Mouse (Mus musculus) erythroblast, embryonic 14.5 days (primary cell): ENCODE results near the gene Tmem42. TPM values are rescaled to one million over a fixed set of nuclear protein-coding genes. Genes with fewer than 3 reads are reported as not detected.

ENCODE experiments used
- H3K27me3 ChIP-seq: 2 replicates; pipeline ENCODE4 v1.6.1; 2012; ENCODE audit warnings: inconsistent platforms; ENCODE audit not compliant: control insufficient read depth
- H3K36me3 ChIP-seq: 2 replicates; pipeline ENCODE4 v1.6.1; 2012; ENCODE audit warnings: mild to moderate bottlenecking, inconsistent platforms; ENCODE audit not compliant: control insufficient read depth
- H3K4me1 ChIP-seq: 2 replicates; pipeline ENCODE4 v1.6.1; 2012; ENCODE audit warnings: inconsistent platforms; ENCODE audit not compliant: control insufficient read depth
- H3K4me3 ChIP-seq: replicated peaks from 2 replicates; pipeline ENCODE3; 2012; ENCODE audit warnings: moderate library complexity, mild to moderate bottlenecking, inconsistent platforms
- H3K9me3 ChIP-seq: 2 replicates; pipeline ENCODE4 v1.6.1; 2012; ENCODE audit warnings: low read length, inconsistent platforms, mixed read lengths; ENCODE audit not compliant: control insufficient read depth
- GATA1 ChIP-seq: IDR thresholded peaks from 2 replicates; pipeline ENCODE4 v1.6.1; 2012; ENCODE audit warnings: low read length, inconsistent platforms, mixed read lengths
- TAL1 ChIP-seq: IDR thresholded peaks from 3 replicates; pipeline ENCODE4 v1.6.1; 2012; ENCODE audit warnings: low read length, inconsistent platforms, mixed read lengths
- polyA plus RNA-seq: library from polyadenylated mRNA; stranded (reverse); fragments of >175 nt; gene quantifications from 2 replicates; pipeline ENCODE4 v1.2.3, GENCODE M21; 2012

Tmem42 gene
- polyA plus RNA-seq, 1 experiment: 0.04 TPM

DNA sequence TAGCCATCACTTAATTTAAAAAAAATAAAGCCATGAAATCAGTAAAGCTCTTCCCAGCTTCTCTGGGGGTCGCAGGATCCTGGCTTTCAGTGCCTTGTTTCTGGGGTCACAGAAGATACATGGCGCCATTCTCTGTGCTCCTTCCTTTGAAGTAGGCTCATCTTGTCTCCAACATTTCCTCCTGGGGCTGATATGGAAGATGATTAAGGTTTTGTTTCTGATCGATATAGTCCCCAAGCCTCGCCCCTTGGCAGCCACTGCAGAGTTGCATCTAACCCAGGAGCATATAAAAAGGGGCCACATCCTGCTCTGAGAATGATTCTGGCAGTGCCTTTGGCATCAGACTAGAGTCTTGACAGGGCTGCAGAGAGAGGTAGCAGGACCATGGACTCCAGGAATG is 13.3 kb downstream of the Tmem42 start, which contains the start of gene Tgm4:
TSS of gene Tgm4 (plus strand) at position 301 of the 400 bp plus-strand sequence.
- no peaks in the 10 kb centered on the region for H3K36me3 ChIP-seq
- TF ChIP-seq TAL1 (no peak), GATA1 (no peak)
- H3K27me3 ChIP-seq: no peaks in the 10 kb centered on the region; the same call in 1 of the 2 replicates
- H3K9me3 ChIP-seq: no peaks in the 10 kb centered on the region
- no peaks in the 10 kb centered on the region for H3K4me1 ChIP-seq
- no peak within 1 kb of the TSS for H3K4me3 ChIP-seq

- Histone ChIP-seq H3K27me3 (no peaks in the 10 kb centered on the region), H3K4me1 (no peaks in the 10 kb centered on the region), H3K9me3 (no peaks in the 10 kb centered on the region; the same call in 1 of the 2 replicates), H3K36me3 (no peaks in the 10 kb centered on the region), H3K4me3 (no peak overlapping the region)
- no peak for TF ChIP-seq TAL1
- no peak for TF ChIP-seq GATA1
Measured at GRCm38 (mm10) chr9:123047665-123048064, 26.5 kb downstream of the Tmem42 start.

DNA sequence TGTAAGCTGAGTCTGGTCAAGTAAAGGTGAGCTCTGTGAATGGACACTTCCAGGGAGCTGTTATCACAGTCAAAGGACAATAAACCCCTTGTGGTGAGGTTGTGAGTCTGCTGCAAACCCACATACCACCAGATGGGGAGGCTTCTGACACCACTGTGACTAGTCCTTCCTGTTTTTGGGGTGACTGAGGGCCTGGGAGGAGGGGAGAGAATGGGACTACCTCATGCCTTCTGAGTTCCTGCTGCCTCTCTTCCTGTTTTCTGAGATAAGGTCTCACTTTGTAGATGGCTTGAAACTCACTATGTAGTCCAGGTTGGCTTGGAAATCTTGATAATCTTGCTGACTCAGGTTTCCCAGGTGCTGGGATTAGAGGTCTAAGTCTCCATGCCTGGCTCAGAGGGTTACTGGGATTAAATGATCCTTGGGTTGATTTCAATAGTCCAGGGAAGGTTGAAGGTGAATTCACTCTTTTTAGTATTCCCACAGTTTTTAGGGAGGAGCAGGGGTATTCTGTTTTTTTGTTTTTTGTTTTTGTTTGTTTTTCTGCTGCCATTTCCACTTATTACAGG is 37.7 kb downstream of the Tmem42 start:
- H3K36me3 ChIP-seq: no peaks in the 10 kb centered on the region
- TF ChIP-seq GATA1 (no peak), TAL1 (no peak)
- H3K9me3 ChIP-seq: no peaks in the 10 kb centered on the region
- no peaks in the 10 kb centered on the region for H3K27me3 ChIP-seq
- no peaks in the 10 kb centered on the region for H3K4me1 ChIP-seq
- no peak overlapping the region for H3K4me3 ChIP-seq

DNA sequence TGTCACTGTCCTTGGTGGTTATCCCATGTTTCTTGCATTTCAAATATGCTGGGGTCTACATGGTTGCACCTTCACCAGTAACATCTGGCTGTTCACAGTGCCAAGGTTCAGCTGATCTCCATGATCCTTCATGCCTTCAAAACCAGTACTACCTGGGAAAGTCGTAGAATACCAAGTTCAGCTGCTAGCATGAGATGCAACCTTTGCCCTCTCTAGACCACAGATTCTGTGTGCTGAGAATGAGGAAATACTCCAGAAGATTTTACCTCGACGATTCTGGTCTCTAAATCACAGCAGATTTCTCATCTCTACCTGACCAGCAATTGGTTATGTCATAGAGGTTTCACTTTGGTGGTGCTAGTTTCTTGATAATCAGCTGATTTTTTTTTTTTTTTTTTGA is 39.0 kb downstream of the Tmem42 start:
- no peaks in the 10 kb centered on the region for H3K27me3 ChIP-seq
- H3K4me1 ChIP-seq: no peaks in the 10 kb centered on the region
- no peaks in the 10 kb centered on the region for H3K9me3 ChIP-seq
- H3K36me3 ChIP-seq: no peaks in the 10 kb centered on the region
- no peak overlapping the region for H3K4me3 ChIP-seq
- TF ChIP-seq GATA1: no peak
- TF ChIP-seq TAL1: no peak

Other genes with a start within 250 kb of the Tmem42 start
- gene Tcaim, start 215.8 kb upstream of the Tmem42 start, polyA plus RNA-seq: not detected in 2 replicates
- not detected in 2 replicates for gene Gm35549, start 177.3 kb upstream of the Tmem42 start, polyA plus RNA-seq
- gene Zfp445, start 155.3 kb upstream of the Tmem42 start, polyA plus RNA-seq: 0.45 and 0.46 TPM in 2 replicates
- not detected in 2 replicates for gene Zkscan7, start 135.6 kb upstream of the Tmem42 start, polyA plus RNA-seq
- not detected in 2 replicates for gene Zfp105, start 98.3 kb upstream of the Tmem42 start, polyA plus RNA-seq
- 0.46 and 0.77 TPM in 2 replicates for gene 1110059G10Rik, start 70.3 kb upstream of the Tmem42 start, polyA plus RNA-seq
- gene Kif15, start 70.3 kb upstream of the Tmem42 start, polyA plus RNA-seq: 1.1 and 1.6 TPM in 2 replicates
- 0.04 TPM in 1 of 2 replicates, not detected in the other for gene Tgm4, start 13.4 kb downstream of the Tmem42 start, polyA plus RNA-seq
- gene Zdhhc3, start 91.9 kb downstream of the Tmem42 start, polyA plus RNA-seq: 3.2 and 3.3 TPM in 2 replicates
- 0.53 and 0.86 TPM in 2 replicates for gene Exosc7, start 91.9 kb downstream of the Tmem42 start, polyA plus RNA-seq
- gene Clec3b, start 129.6 kb downstream of the Tmem42 start, polyA plus RNA-seq: not detected in 2 replicates
- gene Cdcp1, start 194.7 kb downstream of the Tmem42 start, polyA plus RNA-seq: not detected in 2 replicates
- gene Tmem158, start 239.4 kb downstream of the Tmem42 start, polyA plus RNA-seq: 0.30 and 0.34 TPM in 2 replicates